21 mouse cellular contexts compared by ENCODE assay signal in the genomic region with DNA sequence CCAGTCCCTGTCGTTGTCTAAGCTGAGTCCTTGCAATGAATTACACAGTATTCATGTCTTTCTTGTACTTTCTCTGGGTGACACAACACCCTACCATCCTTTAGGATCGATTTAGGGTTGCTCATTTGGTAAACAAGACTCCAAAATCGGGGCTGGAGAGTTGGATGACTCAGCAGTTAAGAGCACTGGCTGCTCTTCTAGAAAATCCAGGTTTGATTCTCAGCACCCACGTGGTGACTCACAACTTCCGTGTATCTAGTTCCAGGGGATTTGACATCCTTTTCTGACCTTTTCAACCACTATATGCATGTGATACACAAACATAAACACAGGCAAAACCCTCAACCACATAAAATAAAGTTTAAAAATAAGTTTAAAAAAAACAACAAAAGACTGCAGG.
"Had no signal": no experiment of that assay in that cellular context is flagged by ENCODE, and none has a peak within 500 bp of the region (broad histone marks: within the 10 kb centered on the region; RNA-seq: fewer than 3 reads in every experiment).

No protein-coding gene starts in this region.

- H3K9ac ChIP-seq: kidney, embryonic 15.5 days; liver, embryonic 13.5 days; lung, embryonic 14.5 days; midbrain, embryonic 12.5 days; midbrain, embryonic 15.5 days; neural tube, embryonic 12.5 days; neural tube, embryonic 15.5 days; stomach, embryonic 15.5 days had no signal

- H3K4me1 ChIP-seq: liver, embryonic 13.5 days had no signal

- H3K9me3 ChIP-seq: kidney, embryonic 15.5 days; liver, embryonic 13.5 days; midbrain, embryonic 12.5 days; midbrain, embryonic 15.5 days; neural tube, embryonic 12.5 days; neural tube, embryonic 15.5 days; stomach, embryonic 15.5 days had no signal

- DNase-seq: kidney, adult 8-10 months; kidney, postnatal 10 days; kidney, postnatal 36 days; layer of hippocampus, postnatal 36 days; liver, embryonic 13.5 days; lung, embryonic 14.5 days; right cerebral cortex, adult 18-20 months; right cerebral cortex, postnatal 14 days; right cerebral cortex, postnatal 4 days; thymus, adult 2 months; thymus, postnatal 14 days; thymus, postnatal 4 days had no signal

- H3K27me3 ChIP-seq: stomach, embryonic 15.5 days had no signal

- H3K27ac ChIP-seq: kidney, embryonic 15.5 days; left cerebral cortex, adult 2 months; liver, embryonic 13.5 days; macrophage; midbrain, embryonic 12.5 days; midbrain, embryonic 15.5 days; neural tube, embryonic 12.5 days; neural tube, embryonic 15.5 days; stomach, embryonic 15.5 days had no signal

- ATAC-seq: lung, postnatal 0 days; midbrain, embryonic 15.5 days had no signal

- H3K4me2 ChIP-seq: kidney, embryonic 15.5 days; liver, embryonic 13.5 days; lung, embryonic 14.5 days; midbrain, embryonic 12.5 days; midbrain, embryonic 15.5 days; neural tube, embryonic 12.5 days; neural tube, embryonic 15.5 days; stomach, embryonic 15.5 days had no signal

- H3K36me3 ChIP-seq: kidney, embryonic 15.5 days; liver, embryonic 13.5 days; midbrain, embryonic 12.5 days; midbrain, embryonic 15.5 days; neural tube, embryonic 12.5 days; neural tube, embryonic 15.5 days; stomach, embryonic 15.5 days had no signal

- H3K4me3 ChIP-seq: kidney, embryonic 15.5 days; left cerebral cortex, adult 2 months; liver, embryonic 13.5 days; midbrain, embryonic 12.5 days; midbrain, embryonic 15.5 days; neural tube, embryonic 12.5 days; neural tube, embryonic 15.5 days; stomach, embryonic 15.5 days had no signal
